Comparison of ENCODE assay signal across 29 mouse cellular contexts in genomic region chr12:33242679-33243078, GRCm38 (mm10).
A peak's percentile ranks its signal among the peaks of the same experiment; 100 is the strongest.
DNase-seq lines count a peak whose midpoint lies in the region; ATAC-seq and TF ChIP-seq lines count a peak whose summit lies in the region.
"Had no signal": no experiment of that assay in that cellular context is flagged by ENCODE, and none has a peak within 500 bp of the region (broad histone marks: within the 10 kb centered on the region; RNA-seq: fewer than 3 reads in every experiment).

No protein-coding gene starts in this region.

- no peak for DNase-seq in gastrocnemius, adult 2 months
- DNase-seq in gastrocnemius, postnatal 25 days = no peak
- no peak for DNase-seq in heart, adult 8-10 months (ENCODE audit: low spot score)
- no peak for DNase-seq in kidney, postnatal 4 days
- DNase-seq: adrenal gland, adult 2 months; adrenal gland, postnatal 36 days; B cell, adult 2 months; cerebellum, adult 2 months; cerebellum, postnatal 14 days; gastrocnemius, postnatal 36 days; kidney, adult 9 months; kidney, postnatal 10 days; layer of hippocampus, adult 9-11 months; right cerebral cortex, postnatal 25 days had no signal

- ATAC-seq in heart, embryonic 14.5 days (ENCODE audit: insufficient number of reproducible peaks, insufficient read depth, low FRiP score, low read depth) = no peak
- ATAC-seq in neural tube, embryonic 13.5 days (ENCODE audit: low read depth) = no peak
- no peak for ATAC-seq in neural tube, embryonic 15.5 days (ENCODE audit: low FRiP score)
- ATAC-seq: activated CD4-positive, CD25-positive, alpha-beta regulatory T cell, adult 4 months; forebrain, embryonic 14.5 days; intestine, postnatal 0 days; midbrain, embryonic 15.5 days had no signal

- no peak for TF ChIP-seq POLR2A in olfactory bulb, adult 2 months (IDR thresholded peaks at IDR 0.05; ENCODE audit: insufficient read depth, low read depth, low read length)

- H3K27ac ChIP-seq in gastrocnemius, adult 2 months = 0 out of 2 replicates have a peak overlapping the region, but pooled peaks have one; percentile 24
- peak overlapping the region; percentile 19 to 30; a peak in 1 of 4 replicates for H3K27ac ChIP-seq in heart, embryonic 14.5 days (replicated peaks in 1 of 2; ENCODE audit: control insufficient read depth in 1 of 2, insufficient read depth in 1 of 2, low read depth in 2 of 2, low read length in 2 of 2)
- H3K27ac ChIP-seq in neural tube, embryonic 13.5 days (replicated peaks) = no peak overlapping the region
- H3K27ac ChIP-seq in neural tube, embryonic 15.5 days (replicated peaks) = no peak overlapping the region
- 0 out of 2 replicates have a peak overlapping the region, but pooled peaks have one; percentile 33 for H3K27ac ChIP-seq in olfactory bulb, adult 2 months (ENCODE audit: insufficient read depth, low read depth, low read length)
- H3K27ac ChIP-seq: hindbrain, embryonic 12.5 days; limb, embryonic 12.5 days; lung, embryonic 15.5 days; neural tube, embryonic 12.5 days; stomach, embryonic 15.5 days had no signal

- intact Hi-C loops in gastrocnemius, adult 2 months (cut with DNase I) = no loop called here

- no peak overlapping the region for H3K9ac ChIP-seq in heart, embryonic 14.5 days (ENCODE audit: low read length)
- H3K9ac ChIP-seq in neural tube, embryonic 13.5 days = peak overlapping the region; percentile 26; the same call in 1 of the 2 replicates
- no peak overlapping the region for H3K9ac ChIP-seq in neural tube, embryonic 15.5 days (replicated peaks)
- H3K9ac ChIP-seq: heart, embryonic 15.5 days; hindbrain, embryonic 12.5 days; limb, embryonic 12.5 days; lung, embryonic 15.5 days; midbrain, embryonic 15.5 days; neural tube, embryonic 12.5 days; stomach, embryonic 15.5 days had no signal

- 60% methylated on average over 8 of the region's 8 CpGs for WGBS in heart, embryonic 14.5 days
- 70% methylated on average over 8 of the region's 8 CpGs for WGBS in neural tube, embryonic 13.5 days
- WGBS in neural tube, embryonic 15.5 days = 63% methylated on average over 8 of the region's 8 CpGs
- WGBS in olfactory bulb, adult 2 months = 70% methylated on average over 8 of the region's 8 CpGs

- no peaks in the 10 kb centered on the region for H3K27me3 ChIP-seq in heart, embryonic 14.5 days (ENCODE audit: control insufficient read depth, insufficient read depth, low read length)
- no peaks in the 10 kb centered on the region for H3K27me3 ChIP-seq in neural tube, embryonic 13.5 days
- H3K27me3 ChIP-seq in neural tube, embryonic 15.5 days (replicated peaks) = no peaks in the 10 kb centered on the region
- H3K27me3 ChIP-seq: heart, embryonic 15.5 days; hindbrain, embryonic 12.5 days; limb, embryonic 12.5 days; lung, embryonic 15.5 days; midbrain, embryonic 15.5 days; neural tube, embryonic 12.5 days; stomach, embryonic 15.5 days had no signal

- no peaks in the 10 kb centered on the region for H3K36me3 ChIP-seq in heart, embryonic 14.5 days (ENCODE audit: control insufficient read depth, insufficient read depth, low read length)
- no peaks in the 10 kb centered on the region for H3K36me3 ChIP-seq in neural tube, embryonic 13.5 days
- no peaks in the 10 kb centered on the region for H3K36me3 ChIP-seq in neural tube, embryonic 15.5 days
- H3K36me3 ChIP-seq: heart, embryonic 15.5 days; hindbrain, embryonic 12.5 days; limb, embryonic 12.5 days; lung, embryonic 15.5 days; midbrain, embryonic 15.5 days; neural tube, embryonic 12.5 days; stomach, embryonic 15.5 days had no signal

- 0 out of 2 replicates have a peak, but pooled peaks cover 3% of the 10 kb centered on the region for H3K9me3 ChIP-seq in heart, embryonic 14.5 days (ENCODE audit: control insufficient read depth, low read length)
- H3K9me3 ChIP-seq in neural tube, embryonic 13.5 days = peaks cover 7% of the 10 kb centered on the region; the same call in 1 of the 2 replicates
- H3K9me3 ChIP-seq in neural tube, embryonic 15.5 days (replicated peaks) = no peaks in the 10 kb centered on the region
- H3K9me3 ChIP-seq: heart, embryonic 15.5 days; hindbrain, embryonic 12.5 days; lung, embryonic 15.5 days; neural tube, embryonic 12.5 days; stomach, embryonic 15.5 days had no signal

- peaks cover 29 to 51% of the 10 kb centered on the region in 2 experiments for H3K4me1 ChIP-seq in heart, embryonic 14.5 days (ENCODE audit: control insufficient read depth in 2 of 2, insufficient read depth in 2 of 2, low read length in 2 of 2)
- peaks cover 64% of the 10 kb centered on the region for H3K4me1 ChIP-seq in neural tube, embryonic 13.5 days (replicated peaks)
- peaks cover 50% of the 10 kb centered on the region for H3K4me1 ChIP-seq in neural tube, embryonic 15.5 days
- peaks cover 31% of the 10 kb centered on the region for H3K4me1 ChIP-seq in olfactory bulb, adult 2 months (ENCODE audit: control insufficient read depth, insufficient read depth, low read length)

- H3K4me2 ChIP-seq in heart, embryonic 14.5 days (ENCODE audit: low read length) = no peak overlapping the region
- H3K4me2 ChIP-seq in neural tube, embryonic 13.5 days = no peak overlapping the region
- H3K4me2 ChIP-seq in neural tube, embryonic 15.5 days = no peak overlapping the region
- H3K4me2 ChIP-seq: heart, embryonic 15.5 days; hindbrain, embryonic 12.5 days; limb, embryonic 12.5 days; lung, embryonic 15.5 days; midbrain, embryonic 15.5 days; neural tube, embryonic 12.5 days; stomach, embryonic 15.5 days had no signal

- TF ChIP-seq CTCF in gastrocnemius, adult 2 months (IDR thresholded peaks at IDR 0.05) = no peak
- no peak for TF ChIP-seq CTCF in olfactory bulb, adult 2 months (IDR thresholded peaks at IDR 0.05; ENCODE audit: insufficient read depth, low read depth, low read length)

- no peak overlapping the region for H3K4me3 ChIP-seq in gastrocnemius, adult 2 months
- no peak overlapping the region for H3K4me3 ChIP-seq in heart, embryonic 14.5 days (ENCODE audit: control insufficient read depth in 1 of 2, insufficient read depth in 1 of 2, low read depth in 1 of 2, low read length in 2 of 2)
- no peak overlapping the region for H3K4me3 ChIP-seq in neural tube, embryonic 13.5 days
- no peak overlapping the region for H3K4me3 ChIP-seq in neural tube, embryonic 15.5 days (replicated peaks)
- no peak overlapping the region for H3K4me3 ChIP-seq in olfactory bulb, adult 2 months (ENCODE audit: insufficient read depth, low read depth, low read length)
- H3K4me3 ChIP-seq: erythroblast, embryonic 14.5 days; heart, embryonic 15.5 days; hindbrain, embryonic 12.5 days; limb, embryonic 12.5 days; lung, embryonic 15.5 days; midbrain, embryonic 15.5 days; neural tube, embryonic 12.5 days; stomach, embryonic 15.5 days had no signal

Comparison
In these comparisons a context has a peak if more than half of its experiments do, and no peak if none do; other contexts are left out.
1. H3K27ac ChIP-seq: peak in gastrocnemius, adult 2 months (single experiment), heart, embryonic 14.5 days (2 of 2) and olfactory bulb, adult 2 months (single experiment); none in neural tube, embryonic 13.5 days (single experiment) and neural tube, embryonic 15.5 days (single experiment).